Mouse (Mus musculus): Measurements from ENCODE around the gene Fcmr.

Fcmr gene

GRCm38 (mm10) chr1:130865541-130866221, at the start of gene Fcmr:
Gene Fcmr, plus strand, starts transcription at chr1:130865669.
- DNase-seq, result no peak

GRCm38 (mm10) chr1:130819737-130820136, 45.7 kb upstream of the Fcmr start:
- DNase-seq, result no peak

- DNase-seq, result no peak
These were observed 44.9 kb upstream of the Fcmr start for GRCm38 (mm10) chr1:130820316-130821148.

- DNase-seq, result no peak
These were observed 44.4 kb upstream of the Fcmr start for GRCm38 (mm10) chr1:130821149-130821471.

GRCm38 (mm10) chr1:130821911-130822625, 43.4 kb upstream of the Fcmr start:
- no peak for DNase-seq

GRCm38 (mm10) chr1:130826448-130826847, 39.0 kb upstream of the Fcmr start, which contains the start of gene Pigr:
Gene Pigr, plus strand, starts transcription at chr1:130826684.
- no peak for DNase-seq

- no peak for DNase-seq
These were observed 36.8 kb upstream of the Fcmr start for GRCm38 (mm10) chr1:130828656-130829055.

- DNase-seq, result no peak
These were observed 35.3 kb upstream of the Fcmr start for GRCm38 (mm10) chr1:130829906-130830830.

GRCm38 (mm10) chr1:130832230-130833149, 33.0 kb upstream of the Fcmr start:
- DNase-seq, result no peak

GRCm38 (mm10) chr1:130835161-130835936, 30.1 kb upstream of the Fcmr start:
- no peak for DNase-seq

- peak; percentile 51 for DNase-seq
These were observed 27.2 kb upstream of the Fcmr start for GRCm38 (mm10) chr1:130838288-130838687.

- DNase-seq, result no peak
These were observed 24.7 kb upstream of the Fcmr start for GRCm38 (mm10) chr1:130840599-130841379.

GRCm38 (mm10) chr1:130841621-130842020, 23.8 kb upstream of the Fcmr start:
- no peak for DNase-seq

- DNase-seq, result no peak
These were observed 21.0 kb upstream of the Fcmr start for GRCm38 (mm10) chr1:130844516-130844915.

- DNase-seq, result no peak
These were observed 15.8 kb upstream of the Fcmr start for GRCm38 (mm10) chr1:130849530-130850214.

GRCm38 (mm10) chr1:130850405-130850804, 15.1 kb upstream of the Fcmr start:
- no peak for DNase-seq

- no peak for DNase-seq
These were observed 10.7 kb upstream of the Fcmr start for GRCm38 (mm10) chr1:130854819-130855218.

GRCm38 (mm10) chr1:130855723-130856122, 9.7 kb upstream of the Fcmr start:
- DNase-seq, result no peak

- DNase-seq, result no peak
These were observed 8.0 kb upstream of the Fcmr start for GRCm38 (mm10) chr1:130857456-130857855.

Measured in embryo, embryonic 11 days (tissue).